Mouse (Mus musculus) adrenal gland (tissue): ENCODE results near the gene E2f8.

Experiments
- intact Hi-C: fragments of 180-260 bp; cut with DNase I; formaldehyde crosslinking; loops from one replicate; pipeline ENCODE4 v1.15.1; 2025
- long read RNA-seq, 2 experiments: library from polyadenylated mRNA; unstranded; transcript quantifications; one replicate each; pipeline ENCODE4 v2.0.0; 2020; ENCODE audit warnings: borderline replicate concordance in 1 of 2; ENCODE audit not compliant: insufficient replicate concordance in 1 of 2

Gene E2f8
- long read RNA-seq, experiment 1, result 0 reads
- long read RNA-seq, experiment 2, result 0 reads

- intact Hi-C loops, result loop anchor here (10.0 kb wide), 1 partner anchor 373 kb away; no protein-coding TSS in a partner anchor
Measured at GRCm38 (mm10) chr7:48881486-48881885, at the start of gene E2f8. E2f8 (minus strand) TSS chr7:48881596.

- intact Hi-C loops, result no loop called here
Measured at GRCm38 (mm10) chr7:48930399-48930798, 49.0 kb upstream of the E2f8 start.

GRCm38 (mm10) chr7:48928364-48928763 lies 47.0 kb upstream of the E2f8 start:
- intact Hi-C loops, result loop anchor here (2.0 to 5.0 kb wide), 2 partner anchors 139 to 192 kb away; no protein-coding TSS in a partner anchor

GRCm38 (mm10) chr7:48925214-48925613 lies 43.8 kb upstream of the E2f8 start:
- intact Hi-C loops, result loop anchor here (5.0 kb wide), 1 partner anchor 142 kb away; no protein-coding TSS in a partner anchor

GRCm38 (mm10) chr7:48923620-48924019 lies 42.2 kb upstream of the E2f8 start:
- intact Hi-C loops, result no loop called here

GRCm38 (mm10) chr7:48918389-48918788 lies 37.0 kb upstream of the E2f8 start:
- intact Hi-C loops, result no loop called here

GRCm38 (mm10) chr7:48917988-48918387 lies 36.6 kb upstream of the E2f8 start:
- intact Hi-C loops, result no loop called here

- intact Hi-C loops, result no loop called here
Measured at GRCm38 (mm10) chr7:48917463-48917862, 36.1 kb upstream of the E2f8 start.

- intact Hi-C loops, result no loop called here
Measured at GRCm38 (mm10) chr7:48914630-48915506, 33.5 kb upstream of the E2f8 start.

- intact Hi-C loops, result no loop called here
Measured at GRCm38 (mm10) chr7:48911146-48911545, 29.8 kb upstream of the E2f8 start.

GRCm38 (mm10) chr7:48910282-48910681 lies 28.9 kb upstream of the E2f8 start:
- intact Hi-C loops, result no loop called here

- intact Hi-C loops, result no loop called here
Measured at GRCm38 (mm10) chr7:48909342-48909671, 27.9 kb upstream of the E2f8 start.

GRCm38 (mm10) chr7:48908521-48909341 lies 27.3 kb upstream of the E2f8 start, which contains the start of gene Nav2:
Nav2 (plus strand) TSS chr7:48908716.
- intact Hi-C loops, result no loop called here

GRCm38 (mm10) chr7:48902454-48902853 lies 21.1 kb upstream of the E2f8 start:
- intact Hi-C loops, result no loop called here

- intact Hi-C loops, result no loop called here
Measured at GRCm38 (mm10) chr7:48900408-48901167, 19.2 kb upstream of the E2f8 start.

GRCm38 (mm10) chr7:48898416-48898815 lies 17.0 kb upstream of the E2f8 start:
- intact Hi-C loops, result no loop called here

- intact Hi-C loops, result no loop called here
Measured at GRCm38 (mm10) chr7:48897539-48898163, 16.3 kb upstream of the E2f8 start.

- intact Hi-C loops, result no loop called here
Measured at GRCm38 (mm10) chr7:48896051-48896450, 14.7 kb upstream of the E2f8 start.

- intact Hi-C loops, result no loop called here
Measured at GRCm38 (mm10) chr7:48895475-48895874, 14.1 kb upstream of the E2f8 start.

- intact Hi-C loops, result loop anchor here (1.0 kb wide), 1 partner anchor 228 kb away; no protein-coding TSS in a partner anchor
Measured at GRCm38 (mm10) chr7:48894763-48895162, 13.4 kb upstream of the E2f8 start.

GRCm38 (mm10) chr7:48894152-48894551 lies 12.8 kb upstream of the E2f8 start:
- intact Hi-C loops, result loop anchor here (1.0 kb wide), 1 partner anchor 228 kb away; no protein-coding TSS in a partner anchor
